Mouse (Mus musculus): ENCODE measurements around the gene Cldn10. TPM values are rescaled to one million over a fixed set of nuclear protein-coding genes. Genes with fewer than 3 reads are reported as not detected.

Cldn10 gene
- polyA plus RNA-seq, 1 experiment from 2014 or later = 0.80 TPM

DNA sequence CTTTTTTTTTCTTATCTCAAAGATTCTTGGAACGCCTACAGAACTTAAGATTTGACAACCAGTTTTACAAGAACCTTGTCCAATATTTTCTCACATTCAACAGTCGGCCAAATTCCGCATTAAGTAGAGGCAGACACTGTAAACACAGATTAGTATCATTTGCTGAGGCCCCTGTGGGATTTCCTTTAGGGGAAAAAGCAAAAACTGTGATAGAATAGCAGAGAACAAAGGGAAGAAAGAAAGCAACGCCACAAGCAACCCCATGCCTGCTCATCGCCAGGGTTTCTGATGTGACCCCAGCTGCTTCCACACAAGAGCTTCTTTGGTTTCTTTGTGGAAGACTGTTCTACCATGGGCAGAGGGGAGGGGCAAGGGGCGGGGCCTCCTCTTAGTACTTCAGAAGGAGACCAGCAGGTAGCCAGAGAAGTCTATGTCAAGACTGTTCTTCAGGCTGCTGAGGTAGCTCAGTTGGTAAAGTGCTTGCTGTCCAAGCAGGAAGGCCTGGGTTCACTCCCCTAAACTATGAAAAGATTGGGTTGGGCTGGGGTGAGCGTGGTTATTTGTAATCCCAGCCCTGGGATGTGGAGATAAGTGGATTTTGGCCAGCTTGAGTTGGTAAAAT is 39.7 kb downstream of the Cldn10 start:
- peak; percentile 34 for DNase-seq (ENCODE audit: low spot score)

DNA sequence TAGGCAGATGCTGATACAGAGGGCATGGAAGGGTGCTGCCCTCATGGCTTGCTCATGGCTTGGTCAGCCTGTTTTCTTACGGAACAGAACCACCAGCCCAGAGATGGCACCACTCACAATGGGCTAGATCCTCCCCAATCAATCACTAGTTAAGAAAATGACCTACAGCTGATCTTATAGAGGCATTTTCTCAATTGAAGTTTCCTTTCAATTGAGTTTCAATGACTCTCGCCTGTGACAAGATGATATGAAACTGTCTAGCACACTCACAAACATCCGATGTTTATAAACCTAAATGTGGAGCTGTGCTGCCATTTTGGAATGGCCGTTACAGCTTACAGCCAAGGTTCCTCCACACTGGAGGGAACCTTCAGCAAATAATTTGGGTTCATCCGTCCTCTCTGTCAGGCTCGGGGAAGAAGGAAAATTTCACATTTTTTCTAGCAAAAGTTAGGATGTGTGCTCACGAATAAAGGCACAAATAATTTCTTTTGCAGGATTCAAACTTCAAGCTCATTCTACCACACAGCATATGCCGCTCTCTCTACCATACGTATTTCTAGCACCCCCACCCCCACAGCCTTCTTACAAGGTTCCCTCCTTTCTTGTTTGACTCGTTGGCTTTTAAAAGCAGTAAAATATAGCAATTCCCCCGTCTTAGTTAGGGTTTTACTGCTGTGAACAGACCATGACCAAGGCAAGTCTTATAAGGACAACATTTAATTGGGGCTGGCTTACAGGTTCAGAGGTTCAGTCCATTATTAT is 41.8 kb downstream of the Cldn10 start:
- Histone ChIP-seq H3K9me3 (replicated peaks; ENCODE audit: control insufficient read depth, low read length) (no peaks in the 10 kb centered on the region), H3K9ac (ENCODE audit: low read length) (no peak overlapping the region), H3K36me3 (ENCODE audit: control insufficient read depth, insufficient read depth, low read length) (no peaks in the 10 kb centered on the region), H3K27me3 (replicated peaks; ENCODE audit: control insufficient read depth, insufficient read depth, low read length) (no peaks in the 10 kb centered on the region), H3K4me1 (ENCODE audit: control insufficient read depth, insufficient read depth, low read length) (no peaks in the 10 kb centered on the region), H3K4me3 (ENCODE audit: low read depth, low read length) (no peak overlapping the region), H3K27ac (ENCODE audit: low read depth, low read length) (no peak overlapping the region), H3K4me2 (ENCODE audit: low read length) (no peak overlapping the region)
- ATAC-seq (no peak), DNase-seq (ENCODE audit: low spot score) (no peak)
- 92% methylated on average over 11 of the region's 11 CpGs for WGBS

More for the DNA sequence above, 39.7 kb downstream of the Cldn10 start:
- Histone ChIP-seq H3K4me1 (ENCODE audit: control insufficient read depth, insufficient read depth, low read length) (no peaks in the 10 kb centered on the region), H3K27me3 (replicated peaks; ENCODE audit: control insufficient read depth, insufficient read depth, low read length) (no peaks in the 10 kb centered on the region), H3K4me2 (ENCODE audit: low read length) (no peak overlapping the region), H3K27ac (ENCODE audit: low read depth, low read length) (no peak overlapping the region), H3K9ac (ENCODE audit: low read length) (no peak overlapping the region), H3K4me3 (ENCODE audit: low read depth, low read length) (no peak overlapping the region), H3K36me3 (ENCODE audit: control insufficient read depth, insufficient read depth, low read length) (no peaks in the 10 kb centered on the region), H3K9me3 (replicated peaks; ENCODE audit: control insufficient read depth, low read length) (no peaks in the 10 kb centered on the region)
- no peak for ATAC-seq
- WGBS = 13% methylated on average over 7 of the region's 7 CpGs

DNA sequence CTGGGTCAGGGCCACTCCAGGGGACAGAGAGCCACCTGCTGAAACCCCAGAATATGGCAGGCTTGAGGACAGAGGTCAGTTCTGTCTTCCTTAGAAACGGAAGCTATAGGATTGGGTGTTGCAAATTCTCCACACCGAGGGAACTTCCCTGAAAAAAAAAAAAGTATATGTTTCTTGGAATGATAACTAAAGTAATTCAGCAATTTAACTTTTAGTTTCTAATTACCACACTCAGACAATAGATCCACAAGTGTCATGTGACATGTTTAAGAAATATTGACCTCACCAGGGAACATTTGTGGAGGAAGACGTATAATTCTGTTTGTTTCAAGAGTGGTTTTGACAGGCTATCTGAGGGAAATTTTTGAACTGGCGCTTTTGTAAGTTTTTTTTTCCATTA is 43.9 kb downstream of the Cldn10 start:
- Histone ChIP-seq H3K27me3 (replicated peaks; ENCODE audit: control insufficient read depth, insufficient read depth, low read length) (no peaks in the 10 kb centered on the region), H3K9me3 (replicated peaks; ENCODE audit: control insufficient read depth, low read length) (no peaks in the 10 kb centered on the region), H3K4me2 (ENCODE audit: low read length) (no peak overlapping the region), H3K27ac (ENCODE audit: low read depth, low read length) (no peak overlapping the region), H3K36me3 (ENCODE audit: control insufficient read depth, insufficient read depth, low read length) (no peaks in the 10 kb centered on the region), H3K4me1 (ENCODE audit: control insufficient read depth, insufficient read depth, low read length) (no peaks in the 10 kb centered on the region), H3K9ac (ENCODE audit: low read length) (no peak overlapping the region), H3K4me3 (ENCODE audit: low read depth, low read length) (no peak overlapping the region)
- DNase-seq (ENCODE audit: low spot score) (no peak), ATAC-seq (no peak)
- WGBS = 77% methylated on average over 4 of the region's 4 CpGs

GRCm38 (mm10) chr14:118833241-118833640 is 45.5 kb downstream of the Cldn10 start:
- H3K36me3 ChIP-seq (ENCODE audit: control insufficient read depth, insufficient read depth, low read length) = no peaks in the 10 kb centered on the region
- WGBS = 83% methylated on average over 6 of the region's 6 CpGs
- DNase-seq (ENCODE audit: low spot score) (no peak), ATAC-seq (no peak)
- H3K4me2 ChIP-seq (ENCODE audit: low read length) = no peak overlapping the region
- H3K27ac ChIP-seq (ENCODE audit: low read depth, low read length) = no peak overlapping the region
- H3K4me3 ChIP-seq (ENCODE audit: low read depth, low read length) = no peak overlapping the region
- no peak overlapping the region for H3K9ac ChIP-seq (ENCODE audit: low read length)
- H3K4me1 ChIP-seq (ENCODE audit: control insufficient read depth, insufficient read depth, low read length) = no peaks in the 10 kb centered on the region
- no peaks in the 10 kb centered on the region for H3K27me3 ChIP-seq (replicated peaks; ENCODE audit: control insufficient read depth, insufficient read depth, low read length)
- no peaks in the 10 kb centered on the region for H3K9me3 ChIP-seq (replicated peaks; ENCODE audit: control insufficient read depth, low read length)

DNA sequence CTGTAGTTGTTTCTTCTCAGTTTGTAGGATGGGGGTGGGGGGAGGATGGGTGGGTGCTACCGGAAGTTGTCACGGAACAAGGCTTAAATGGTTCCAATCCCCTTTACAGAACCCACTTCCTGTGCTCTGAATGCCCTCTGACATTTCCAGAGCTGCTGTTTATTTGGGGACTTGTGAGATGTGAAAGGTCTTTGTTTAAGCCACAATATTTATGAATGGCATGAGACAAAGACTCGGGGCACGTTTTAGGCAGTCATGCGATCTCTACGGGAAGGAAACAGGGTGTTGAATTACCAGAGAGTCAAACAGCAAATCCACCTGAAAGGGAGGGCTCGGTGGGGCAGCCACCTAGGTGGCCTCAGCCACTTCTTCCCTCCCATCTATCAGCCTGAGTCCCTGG is 46.6 kb downstream of the Cldn10 start:
- Histone ChIP-seq H3K9ac (ENCODE audit: low read length) (no peak overlapping the region), H3K4me1 (ENCODE audit: control insufficient read depth, insufficient read depth, low read length) (no peaks in the 10 kb centered on the region), H3K27ac (ENCODE audit: low read depth, low read length) (no peak overlapping the region), H3K9me3 (replicated peaks; ENCODE audit: control insufficient read depth, low read length) (no peaks in the 10 kb centered on the region), H3K4me3 (ENCODE audit: low read depth, low read length) (no peak overlapping the region), H3K27me3 (replicated peaks; ENCODE audit: control insufficient read depth, insufficient read depth, low read length) (no peaks in the 10 kb centered on the region), H3K36me3 (ENCODE audit: control insufficient read depth, insufficient read depth, low read length) (no peaks in the 10 kb centered on the region), H3K4me2 (ENCODE audit: low read length) (no peak overlapping the region)
- ATAC-seq = no peak
- 1% methylated on average over 7 of the region's 7 CpGs for WGBS
- DNase-seq (ENCODE audit: low spot score) = no peak

- Histone ChIP-seq H3K9ac (ENCODE audit: low read length) (no peak overlapping the region), H3K4me1 (ENCODE audit: control insufficient read depth, insufficient read depth, low read length) (no peaks in the 10 kb centered on the region), H3K9me3 (replicated peaks; ENCODE audit: control insufficient read depth, low read length) (no peaks in the 10 kb centered on the region), H3K4me2 (ENCODE audit: low read length) (no peak overlapping the region), H3K27ac (ENCODE audit: low read depth, low read length) (no peak overlapping the region), H3K27me3 (replicated peaks; ENCODE audit: control insufficient read depth, insufficient read depth, low read length) (no peaks in the 10 kb centered on the region), H3K36me3 (ENCODE audit: control insufficient read depth, insufficient read depth, low read length) (no peaks in the 10 kb centered on the region), H3K4me3 (ENCODE audit: low read depth, low read length) (no peak overlapping the region)
- no peak for ATAC-seq
- no peak for DNase-seq (ENCODE audit: low spot score)
- WGBS = 75% methylated on average over 11 of the region's 11 CpGs
Measured at GRCm38 (mm10) chr14:118836145-118836544, 48.4 kb downstream of the Cldn10 start.

DNA sequence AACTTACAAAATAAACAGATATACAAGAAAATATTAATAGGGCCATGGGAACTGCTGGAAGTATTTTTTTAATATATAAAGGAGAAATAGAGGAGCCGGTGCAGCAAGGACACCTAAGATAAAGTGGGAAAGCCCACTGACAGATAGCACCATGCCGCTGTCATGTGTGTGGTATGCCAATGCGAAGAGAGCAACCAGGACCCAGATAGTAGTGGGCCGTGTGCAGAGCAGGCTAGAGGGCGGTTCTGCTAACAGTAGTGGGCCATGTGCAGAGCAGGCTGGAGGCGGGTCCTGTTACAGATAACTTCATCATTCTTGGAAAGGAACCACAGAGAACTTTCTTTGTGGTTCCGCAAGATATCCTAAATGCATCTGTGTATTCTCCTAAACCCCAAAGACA is 49.0 kb downstream of the Cldn10 start:
- Histone ChIP-seq H3K9me3 (replicated peaks; ENCODE audit: control insufficient read depth, low read length) (no peaks in the 10 kb centered on the region), H3K4me3 (ENCODE audit: low read depth, low read length) (no peak overlapping the region), H3K27ac (ENCODE audit: low read depth, low read length) (no peak overlapping the region), H3K4me2 (ENCODE audit: low read length) (no peak overlapping the region), H3K27me3 (replicated peaks; ENCODE audit: control insufficient read depth, insufficient read depth, low read length) (no peaks in the 10 kb centered on the region), H3K36me3 (ENCODE audit: control insufficient read depth, insufficient read depth, low read length) (no peaks in the 10 kb centered on the region), H3K9ac (ENCODE audit: low read length) (no peak overlapping the region), H3K4me1 (ENCODE audit: control insufficient read depth, insufficient read depth, low read length) (no peaks in the 10 kb centered on the region)
- 93% methylated on average over 7 of the region's 7 CpGs for WGBS
- DNase-seq (ENCODE audit: low spot score) (no peak), ATAC-seq (no peak)

- no peaks in the 10 kb centered on the region for H3K9me3 ChIP-seq (replicated peaks; ENCODE audit: control insufficient read depth, low read length)
- no peak overlapping the region for H3K27ac ChIP-seq (ENCODE audit: low read depth, low read length)
- no peaks in the 10 kb centered on the region for H3K27me3 ChIP-seq (replicated peaks; ENCODE audit: control insufficient read depth, insufficient read depth, low read length)
- H3K4me2 ChIP-seq (ENCODE audit: low read length) = no peak overlapping the region
- no peak overlapping the region for H3K4me3 ChIP-seq (ENCODE audit: low read depth, low read length)
- H3K4me1 ChIP-seq (ENCODE audit: control insufficient read depth, insufficient read depth, low read length) = no peaks in the 10 kb centered on the region
- H3K36me3 ChIP-seq (ENCODE audit: control insufficient read depth, insufficient read depth, low read length) = no peaks in the 10 kb centered on the region
- no peak for DNase-seq (ENCODE audit: low spot score)
- ATAC-seq = no peak
- 80% methylated on average over 8 of the region's 8 CpGs for WGBS
- H3K9ac ChIP-seq (ENCODE audit: low read length) = no peak overlapping the region
Measured at GRCm38 (mm10) chr14:118838556-118839120, 50.9 kb downstream of the Cldn10 start.

DNA sequence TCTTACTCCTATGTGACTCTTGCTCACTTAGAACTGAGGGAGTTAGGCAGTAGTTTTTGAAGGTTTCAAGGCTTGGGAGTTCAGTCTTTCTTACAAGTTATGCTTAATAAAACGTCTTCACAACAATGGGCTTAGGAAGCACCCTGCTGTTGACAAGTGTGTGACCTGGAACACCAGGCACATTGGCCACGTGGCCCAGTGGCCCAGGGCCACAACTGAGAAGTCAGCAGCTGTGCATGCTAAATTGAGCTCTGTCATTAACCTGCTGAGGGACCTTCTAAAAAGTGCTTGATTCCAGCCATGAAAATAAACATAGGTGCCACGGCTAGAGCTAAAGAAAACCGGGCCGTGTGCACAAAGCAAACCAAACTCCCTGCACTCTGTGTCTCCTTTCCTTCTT is 51.7 kb downstream of the Cldn10 start:
- Histone ChIP-seq H3K4me1 (ENCODE audit: control insufficient read depth, insufficient read depth, low read length) (no peaks in the 10 kb centered on the region), H3K9ac (ENCODE audit: low read length) (no peak overlapping the region), H3K27me3 (replicated peaks; ENCODE audit: control insufficient read depth, insufficient read depth, low read length) (no peaks in the 10 kb centered on the region), H3K36me3 (ENCODE audit: control insufficient read depth, insufficient read depth, low read length) (no peaks in the 10 kb centered on the region), H3K27ac (ENCODE audit: low read depth, low read length) (no peak overlapping the region), H3K9me3 (replicated peaks; ENCODE audit: control insufficient read depth, low read length) (no peaks in the 10 kb centered on the region), H3K4me2 (ENCODE audit: low read length) (no peak overlapping the region), H3K4me3 (ENCODE audit: low read depth, low read length) (no peak overlapping the region)
- DNase-seq (ENCODE audit: low spot score) (no peak), ATAC-seq (no peak)
- WGBS = 52% methylated on average over 5 of the region's 5 CpGs

Data from forebrain, embryonic 14.5 days (tissue).